Mouse (Mus musculus): ENCODE data around the gene Arl3. TPM values are rescaled to one million over a fixed set of nuclear protein-coding genes. Genes with fewer than 3 reads are reported as not detected.
"Not testable (repeated sequence)": the region's sequence is repeated elsewhere in the genome, so short reads cannot be mapped to it uniquely, and the experiment has no call there.

The Arl3 gene
- total RNA-seq, 2 experiments from 2014 or later: 43.3 to 67.7 TPM

GRCm38 (mm10) chr19:46591575-46591974, 18.6 kb upstream of the Arl3 start:
- DNase-seq: no peak

GRCm38 (mm10) chr19:46587823-46588508, 15.0 kb upstream of the Arl3 start:
- peak; percentile 90 to 94 for DNase-seq

GRCm38 (mm10) chr19:46575196-46575595, 2.2 kb upstream of the Arl3 start:
- no peak for DNase-seq

- DNase-seq: no peak
Measured at GRCm38 (mm10) chr19:46573990-46574389, 992 bp upstream of the Arl3 start.

- peak; percentile 40 to 42 for DNase-seq
Measured at GRCm38 (mm10) chr19:46572548-46572947, 450 bp downstream of the Arl3 start.

- no peak for DNase-seq
Measured at GRCm38 (mm10) chr19:46571878-46572244, 1.1 kb downstream of the Arl3 start.

GRCm38 (mm10) chr19:46571211-46571877, 1.7 kb downstream of the Arl3 start:
- DNase-seq: not testable (repeated sequence)

GRCm38 (mm10) chr19:46564043-46564462, 8.9 kb downstream of the Arl3 start:
- no peak for DNase-seq

- DNase-seq: no peak
Measured at GRCm38 (mm10) chr19:46563603-46564002, 9.4 kb downstream of the Arl3 start.

- DNase-seq: no peak
Measured at GRCm38 (mm10) chr19:46562581-46563515, 10.2 kb downstream of the Arl3 start.

GRCm38 (mm10) chr19:46562132-46562531, 10.9 kb downstream of the Arl3 start:
- DNase-seq: peak; percentile 65 to 74

GRCm38 (mm10) chr19:46558631-46559030, 14.4 kb downstream of the Arl3 start:
- no peak for DNase-seq

GRCm38 (mm10) chr19:46558009-46558408, 15.0 kb downstream of the Arl3 start:
- no peak for DNase-seq

GRCm38 (mm10) chr19:46553541-46553955, 19.4 kb downstream of the Arl3 start:
- peak; percentile 54 to 59 for DNase-seq

- no peak for DNase-seq
Measured at GRCm38 (mm10) chr19:46552496-46552895, 20.5 kb downstream of the Arl3 start.

- DNase-seq: no peak
Measured at GRCm38 (mm10) chr19:46550385-46550784, 22.6 kb downstream of the Arl3 start.

- no peak for DNase-seq
Measured at GRCm38 (mm10) chr19:46548110-46548509, 24.9 kb downstream of the Arl3 start.

- DNase-seq: no peak
Measured at GRCm38 (mm10) chr19:46547565-46547964, 25.4 kb downstream of the Arl3 start.

- no peak for DNase-seq
Measured at GRCm38 (mm10) chr19:46542750-46543149, 30.2 kb downstream of the Arl3 start.

- DNase-seq: no peak
Measured at GRCm38 (mm10) chr19:46538213-46538612, 34.8 kb downstream of the Arl3 start.

- no peak for DNase-seq
Measured at GRCm38 (mm10) chr19:46537357-46537756, 35.6 kb downstream of the Arl3 start.

GRCm38 (mm10) chr19:46534542-46535098, 38.4 kb downstream of the Arl3 start:
- no peak for DNase-seq

Measured in adrenal gland, postnatal 36 days (tissue).